Mouse (Mus musculus) intestine, postnatal 0 days (tissue): ENCODE results near the gene Plxnb2. TPM values are rescaled to one million over a fixed set of nuclear protein-coding genes. Genes with fewer than 3 reads are reported as not detected.
A peak's percentile ranks its signal among the peaks of the same experiment; 100 is the strongest.

Experiments
- ATAC-seq: fragments of 200-750 bp; cut with Nextera tagmentation; 2 replicates; pipeline ENCODE4 v1.8.0; 2017; ENCODE audit warnings: mild to moderate bottlenecking, moderate TSS enrichment, moderate library complexity
- H3K27ac ChIP-seq: fragments of 300-500 bp; sonication (generic); 2 replicates; pipeline ENCODE4 v1.5.1; 2014; ENCODE audit warnings: mild to moderate bottlenecking, low read depth, low read length, moderate library complexity
- H3K27me3 ChIP-seq: fragments of 300-500 bp; sonication (generic); replicated peaks from 2 replicates; pipeline ENCODE4 v1.6.1; 2014; ENCODE audit warnings: low read length, mixed read lengths; ENCODE audit not compliant: control insufficient read depth, insufficient read depth
- H3K36me3 ChIP-seq: fragments of 300-500 bp; sonication (generic); 2 replicates; pipeline ENCODE4 v1.6.1; 2014; ENCODE audit warnings: mild to moderate bottlenecking, moderate library complexity; ENCODE audit not compliant: control insufficient read depth, insufficient read depth
- H3K4me1 ChIP-seq: fragments of 300-500 bp; sonication (generic); replicated peaks from 2 replicates; pipeline ENCODE4 v1.6.1; 2014; ENCODE audit warnings: antibody characterized with exemption, low read length, mixed read lengths; ENCODE audit not compliant: control insufficient read depth, insufficient read depth
- H3K4me2 ChIP-seq: fragments of 300-500 bp; sonication (generic); replicated peaks from 2 replicates; pipeline ENCODE4 v1.6.1; 2014; ENCODE audit warnings: low read depth, mild to moderate bottlenecking, moderate library complexity
- H3K4me3 ChIP-seq: fragments of 300-500 bp; sonication (generic); 2 replicates; pipeline ENCODE4 v1.5.1; 2014; ENCODE audit warnings: low read depth, low read length
- H3K9ac ChIP-seq: fragments of 300-500 bp; sonication (generic); 2 replicates; pipeline ENCODE4 v1.6.1; 2014; ENCODE audit warnings: mild to moderate bottlenecking, low read depth, low read length
- H3K9me3 ChIP-seq: fragments of 300-500 bp; sonication (generic); 2 replicates; pipeline ENCODE4 v1.6.1; 2016; ENCODE audit warnings: mixed run types; ENCODE audit not compliant: control insufficient read depth
- CTCF ChIP-seq: sonication (generic); IDR thresholded peaks from 2 replicates; pipeline ENCODE4 v1.5.1; 2016; ENCODE audit warnings: low read depth, mild to moderate bottlenecking, control low read depth, antibody characterized with exemption, moderate library complexity
- WGBS: fragments of 180-500 bp; shearing (Covaris S2); extraction: QIAGEN DNeasy Blood & Tissue Kit; methylation state at CpG from one replicate; pipeline ENCODE4 v1.1.7; 2014; 5-methylcytosine and 5-hydroxymethylcytosine counted together
- polyA plus RNA-seq: library from polyadenylated mRNA; unstranded; fragments of >200 nt; fragmentation: Nextera tagmentation; extraction: Ambion mirVana; gene quantifications from 2 replicates; pipeline ENCODE4 v1.2.1, GENCODE M21; 2015

The Plxnb2 gene
- polyA plus RNA-seq, 1 experiment from 2014 or later, result 71.5 TPM

- Histone ChIP-seq H3K27ac (no peak overlapping the region), H3K27me3 (peaks cover 48% of the 10 kb centered on the region)
Observed at GRCm38 (mm10) chr15:89148496-89149270, 31.9 kb downstream of the Plxnb2 start.

GRCm38 (mm10) chr15:89147895-89148294 lies 32.7 kb downstream of the Plxnb2 start:
- Histone ChIP-seq H3K4me2 (no peak overlapping the region), H3K27ac (no peak overlapping the region), H3K4me1 (peaks cover 3% of the 10 kb centered on the region; the same call in 1 of the 2 replicates), H3K36me3 (no peaks in the 10 kb centered on the region), H3K9me3 (no peaks in the 10 kb centered on the region), H3K4me3 (no peak overlapping the region), H3K9ac (no peak overlapping the region), H3K27me3 (peaks cover 48% of the 10 kb centered on the region)
- no peak for TF ChIP-seq CTCF
- WGBS, result 54% methylated on average over 4 of the region's 4 CpGs
- ATAC-seq, result no peak

More at GRCm38 (mm10) chr15:89148496-89149270, 31.9 kb downstream of the Plxnb2 start:
- no peak for TF ChIP-seq CTCF
- ATAC-seq, result no peak
- Histone ChIP-seq H3K9ac (peak overlapping the region; percentile 46), H3K4me3 (peak overlapping the region; percentile 65), H3K4me1 (peaks cover 3% of the 10 kb centered on the region; the same call in 1 of the 2 replicates), H3K36me3 (no peaks in the 10 kb centered on the region), H3K9me3 (no peaks in the 10 kb centered on the region), H3K4me2 (peak overlapping the region; percentile 92)
- WGBS, result 9% methylated on average over 25 of the region's 25 CpGs

GRCm38 (mm10) chr15:89147456-89147855 lies 33.1 kb downstream of the Plxnb2 start:
- Histone ChIP-seq H3K9ac (no peak overlapping the region), H3K4me3 (peak overlapping the region; percentile 28), H3K9me3 (no peaks in the 10 kb centered on the region), H3K27me3 (peaks cover 52% of the 10 kb centered on the region), H3K4me1 (peaks cover 3% of the 10 kb centered on the region; the same call in 1 of the 2 replicates), H3K36me3 (no peaks in the 10 kb centered on the region), H3K4me2 (peak overlapping the region; percentile 58; the same call in 1 of the 2 replicates), H3K27ac (no peak overlapping the region)
- WGBS, result 21% methylated on average over 10 of the region's 10 CpGs
- no peak for ATAC-seq
- no peak for TF ChIP-seq CTCF

- Histone ChIP-seq H3K4me1 (peaks cover 3% of the 10 kb centered on the region; the same call in 1 of the 2 replicates), H3K9me3 (no peaks in the 10 kb centered on the region), H3K4me3 (peak overlapping the region; percentile 28), H3K27ac (no peak overlapping the region), H3K9ac (no peak overlapping the region), H3K4me2 (peak overlapping the region; percentile 58), H3K36me3 (no peaks in the 10 kb centered on the region), H3K27me3 (peaks cover 56% of the 10 kb centered on the region)
- WGBS, result 8% methylated on average over 15 of the region's 16 CpGs
- no peak for ATAC-seq
- no peak for TF ChIP-seq CTCF
Observed at GRCm38 (mm10) chr15:89147024-89147423, 33.6 kb downstream of the Plxnb2 start.

GRCm38 (mm10) chr15:89146537-89146936 lies 34.1 kb downstream of the Plxnb2 start:
- Histone ChIP-seq H3K4me3 (peak overlapping the region; percentile 28), H3K4me1 (peaks cover 3% of the 10 kb centered on the region; the same call in 1 of the 2 replicates), H3K9me3 (no peaks in the 10 kb centered on the region), H3K27ac (no peak overlapping the region), H3K27me3 (peaks cover 61% of the 10 kb centered on the region), H3K9ac (no peak overlapping the region), H3K4me2 (peak overlapping the region; percentile 58), H3K36me3 (no peaks in the 10 kb centered on the region)
- ATAC-seq, result no peak
- 1% methylated on average over 27 of the region's 27 CpGs for WGBS
- TF ChIP-seq CTCF, result no peak

GRCm38 (mm10) chr15:89145813-89146350 lies 34.7 kb downstream of the Plxnb2 start:
- Histone ChIP-seq H3K9ac (no peak overlapping the region), H3K27ac (no peak overlapping the region), H3K4me3 (no peak overlapping the region), H3K4me2 (peak overlapping the region; percentile 58), H3K27me3 (peaks cover 68% of the 10 kb centered on the region), H3K9me3 (no peaks in the 10 kb centered on the region), H3K36me3 (no peaks in the 10 kb centered on the region), H3K4me1 (peaks cover 3% of the 10 kb centered on the region; the same call in 1 of the 2 replicates)
- ATAC-seq, result no peak
- WGBS, result 69% methylated on average over 24 of the region's 24 CpGs
- no peak for TF ChIP-seq CTCF
